25 mouse cellular contexts compared by ENCODE assay signal in the genomic region with DNA sequence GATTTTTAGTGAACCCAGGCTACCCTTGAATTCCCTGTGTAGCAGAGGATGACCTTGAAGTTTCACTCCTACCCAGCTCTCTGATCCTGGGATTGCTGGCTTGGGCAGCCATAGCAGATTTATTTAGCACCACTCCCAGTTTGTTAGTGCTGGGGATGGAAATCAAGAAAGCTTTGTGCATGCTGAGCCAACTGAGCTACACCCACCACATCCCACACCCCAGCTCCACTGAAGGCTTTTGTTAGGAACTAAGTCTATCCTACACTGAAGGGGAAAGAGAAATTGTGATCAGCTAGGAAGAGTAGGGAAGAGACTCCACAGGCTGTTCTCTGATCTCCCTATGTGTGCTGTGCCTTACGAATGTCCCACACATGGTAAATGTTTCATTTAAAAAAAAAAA. TPM values are rescaled to one million over a fixed set of nuclear protein-coding genes. Genes with fewer than 3 reads are reported as not detected.
DNase-seq lines count a peak whose midpoint lies in the region; ATAC-seq and TF ChIP-seq lines count a peak whose summit lies in the region.
"Had no signal": no experiment of that assay in that cellular context is flagged by ENCODE, and none has a peak within 500 bp of the region (broad histone marks: within the 10 kb centered on the region; RNA-seq: fewer than 3 reads in every experiment).

No protein-coding gene starts in this region.

- peak overlapping the region; percentile 69; the same call in 1 of the 2 replicates for H3K27ac ChIP-seq in ES-E14 (ENCODE audit: insufficient read depth, low read depth, low read length, poor library complexity, severe bottlenecking)
- H3K27ac ChIP-seq in gastrocnemius, adult 2 months, result no peak overlapping the region
- H3K27ac ChIP-seq: embryonic facial prominence, embryonic 13.5 days; forebrain, embryonic 12.5 days; heart, embryonic 10.5 days; hindbrain, embryonic 12.5 days; hindbrain, postnatal 0 days had no signal

- peak; percentile 93 for ATAC-seq in frontal cortex, adult (ENCODE audit: low TSS enrichment)
- ATAC-seq: activated CD4-positive, CD25-positive, alpha-beta regulatory T cell, adult 4 months; CD4-positive, CD25-positive, alpha-beta regulatory T cell, adult 4 months; forebrain, postnatal 0 days; hindbrain, postnatal 0 days had no signal

- peaks cover 14 to 20% of the 10 kb centered on the region in 2 experiments for H3K4me1 ChIP-seq in ES-E14 (ENCODE audit: control insufficient read depth in 2 of 2, insufficient read depth in 2 of 2, low read length in 2 of 2, poor library complexity in 1 of 2)
- H3K4me1 ChIP-seq: embryonic facial prominence, embryonic 13.5 days; forebrain, embryonic 12.5 days; heart, embryonic 10.5 days; hindbrain, embryonic 12.5 days had no signal

- H3K9ac ChIP-seq in ES-E14 (ENCODE audit: insufficient read depth, low read depth, low read length, poor library complexity, severe bottlenecking), result no peak overlapping the region
- H3K9ac ChIP-seq: embryonic facial prominence, embryonic 13.5 days; forebrain, embryonic 12.5 days; forebrain, postnatal 0 days; hindbrain, embryonic 12.5 days had no signal

- in situ Hi-C loops in ES-E14 (cut with MboI; ENCODE audit: low sequenced_read_pairs in 2 of 2, unreplicated experiment in 2 of 2), result no loop called here

- no peak for DNase-seq in frontal cortex, postnatal 14 days (ENCODE audit: low spot score in 2 of 2)
- DNase-seq in layer of hippocampus, adult 9-11 months, result peak; percentile 12
- DNase-seq in layer of hippocampus, adult 9-10 months (ENCODE audit: low spot score), result no peak
- DNase-seq in ES-E14 (ENCODE audit: low read depth, low spot score), result no peak
- DNase-seq in brain, adult 2 months (ENCODE audit: low read depth, low spot score), result peak; percentile 69
- DNase-seq in gastrocnemius, adult 2 months, result no peak
- no peak for DNase-seq in ovary, postnatal 14 days (ENCODE audit: low spot score)
- DNase-seq: adrenal gland, postnatal 14 days; B cell, adult 2 months; cerebellum, adult 18-20 months; cerebellum, adult 9-11 months; cerebellum, postnatal 36 days; forebrain, postnatal 0 days; gastrocnemius, postnatal 10 days; heart, adult 18-20 months; heart, postnatal 10 days; heart, postnatal 4 days had no signal

- intact Hi-C loops in gastrocnemius, adult 2 months (cut with DNase I), result no loop called here

- TF ChIP-seq CTCF in gastrocnemius, adult 2 months (IDR thresholded peaks at IDR 0.05), result no peak

- no peaks in the 10 kb centered on the region for H3K9me3 ChIP-seq in ES-E14 (ENCODE audit: control insufficient read depth, insufficient read depth, low read depth, low read length)
- H3K9me3 ChIP-seq: embryonic facial prominence, embryonic 13.5 days; forebrain, embryonic 12.5 days; heart, embryonic 10.5 days; hindbrain, embryonic 12.5 days had no signal

- H3K36me3 ChIP-seq in ES-E14 (ENCODE audit: control insufficient read depth, insufficient read depth, low read length, poor library complexity, severe bottlenecking), result peaks cover 5% of the 10 kb centered on the region

- no peak overlapping the region for H3K4me3 ChIP-seq in ES-E14 (ENCODE audit: insufficient read depth in 1 of 2, low read depth in 1 of 2, low read length in 2 of 2, poor library complexity in 1 of 2, severe bottlenecking in 1 of 2)
- H3K4me3 ChIP-seq in gastrocnemius, adult 2 months, result no peak overlapping the region
- H3K4me3 ChIP-seq: embryonic facial prominence, embryonic 13.5 days; forebrain, embryonic 12.5 days; heart, embryonic 10.5 days; hindbrain, embryonic 12.5 days had no signal

TF ChIP-seq in ES-E14, 5 proteins besides CTCF, POLR2A, EP300 and RAD21:
- TF ChIP-seq MAFK (IDR thresholded peaks at IDR 0.05; ENCODE audit: insufficient read depth, low read depth, low read length) (no peak), ZC3H11A (IDR thresholded peaks at IDR 0.05; ENCODE audit: borderline replicate concordance, low read depth, low read length) (no peak), ZNF384 (IDR thresholded peaks at IDR 0.05; ENCODE audit: low read depth, low read length) (no peak), HCFC1 (IDR thresholded peaks at IDR 0.05; ENCODE audit: borderline replicate concordance, insufficient read depth, low read length) (no peak), CHD2 (IDR thresholded peaks at IDR 0.05; ENCODE audit: low read depth, low read length) (no peak)

RNA-seq across cellular contexts. Expression of a gene that starts 37.4 kb away (rescaled TPM):
- 45.6 and 51.2 TPM in 2 replicates for total RNA-seq in ES-E14 (2012; rRNA removed)
- total RNA-seq in gastrocnemius, adult 2 months (2021), result 1 to 10 TPM; 1.4 to 2.0 TPM

RNA-seq across cellular contexts. Expression of a gene that starts 39.0 kb away (rescaled TPM):
- total RNA-seq in ES-E14 (2012; rRNA removed), result 214 and 281 TPM in 2 replicates
- 100 to 1,000 TPM; 176 to 242 TPM for total RNA-seq in gastrocnemius, adult 2 months (2021)

RNA-seq across cellular contexts. Expression of a gene that starts 59.6 kb away (rescaled TPM):
- 51.4 and 52.2 TPM in 2 replicates for total RNA-seq in ES-E14 (2012; rRNA removed)
- under 1 TPM in 1 of 2 experiments, not detected in 1; 0.13 TPM for total RNA-seq in gastrocnemius, adult 2 months (2021)

Comparison
In these comparisons a context has a peak if more than half of its experiments do, and no peak if none do; other contexts are left out.
1. DNase-seq: peak in layer of hippocampus, adult 9-11 months (single experiment) and brain, adult 2 months (single experiment); none in frontal cortex, postnatal 14 days (0 of 2), layer of hippocampus, adult 9-10 months (single experiment), ES-E14 (single experiment), gastrocnemius, adult 2 months (single experiment) and ovary, postnatal 14 days (single experiment).
2. RNA of a gene that starts 37.4 kb away (total RNA-seq): 45.6 to 51.2 TPM in ES-E14; 1.4 to 2.0 TPM in gastrocnemius, adult 2 months; every median in the first group is over 10 times any median in the second.
3. RNA of a gene that starts 59.6 kb away (total RNA-seq): 51.4 to 52.2 TPM in ES-E14; 0.13 TPM in gastrocnemius, adult 2 months; every median in the first group is over 10 times any median in the second.